Mouse (Mus musculus): ENCODE measurements at regions not wholly inside any gene's neighbourhood (a gene's known extent, or its start where the extent isn't known, plus 50 kb on each side); places are given as distances from the start of the nearest gene placed in this dataset.
A peak's percentile ranks its signal among the peaks of the same experiment; 100 is the strongest.
"Not testable (repeated sequence)": the region's sequence is repeated elsewhere in the genome, so short reads cannot be mapped to it uniquely, and the experiment has no call there.

DNA sequence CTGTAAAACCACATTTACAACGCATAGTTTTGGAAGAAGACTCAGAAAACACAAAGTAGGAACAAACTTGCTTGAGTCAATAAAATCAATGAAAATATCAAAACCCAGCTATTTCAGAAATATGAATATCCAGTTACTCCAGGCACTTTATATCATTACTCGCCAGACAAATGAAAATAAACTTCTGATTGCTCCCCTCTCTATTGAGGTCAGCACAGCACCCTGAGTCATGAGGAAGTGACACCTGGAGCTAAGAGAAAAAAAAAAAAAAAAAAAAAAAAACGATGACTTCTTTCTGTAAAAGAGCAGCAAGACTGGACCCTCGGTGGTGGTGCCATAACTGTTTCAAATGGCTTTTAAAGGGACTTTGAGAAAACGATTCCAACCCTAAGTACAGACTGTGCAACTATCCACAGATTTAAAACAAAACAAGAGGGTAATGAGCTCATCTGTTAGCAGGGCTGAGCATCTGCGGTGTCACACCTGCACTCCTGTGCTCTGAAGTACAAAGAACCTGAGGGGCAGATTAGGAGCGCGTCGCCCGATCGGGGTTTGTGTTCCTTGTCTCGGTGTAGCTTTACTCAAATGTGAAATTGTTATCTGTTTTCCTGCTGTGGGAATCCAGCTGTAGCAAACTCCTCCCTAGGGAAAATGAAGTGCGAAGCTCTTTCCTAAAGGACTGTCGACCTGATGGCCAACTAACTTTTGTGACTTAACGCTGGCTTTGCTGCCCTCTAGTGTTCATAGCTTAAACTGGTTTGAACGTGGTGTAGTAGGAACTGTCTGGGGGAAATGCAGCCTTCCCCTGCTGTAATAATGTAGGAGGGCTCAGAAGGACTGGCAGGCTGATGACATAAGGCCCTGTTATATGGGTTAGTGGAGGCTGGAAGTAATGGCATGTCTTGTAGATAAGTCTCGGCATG is 449.9 kb downstream of the Dad1 start:
- DNase-seq (ENCODE audit: low read depth, low spot score) = peak; percentile 84

DNA sequence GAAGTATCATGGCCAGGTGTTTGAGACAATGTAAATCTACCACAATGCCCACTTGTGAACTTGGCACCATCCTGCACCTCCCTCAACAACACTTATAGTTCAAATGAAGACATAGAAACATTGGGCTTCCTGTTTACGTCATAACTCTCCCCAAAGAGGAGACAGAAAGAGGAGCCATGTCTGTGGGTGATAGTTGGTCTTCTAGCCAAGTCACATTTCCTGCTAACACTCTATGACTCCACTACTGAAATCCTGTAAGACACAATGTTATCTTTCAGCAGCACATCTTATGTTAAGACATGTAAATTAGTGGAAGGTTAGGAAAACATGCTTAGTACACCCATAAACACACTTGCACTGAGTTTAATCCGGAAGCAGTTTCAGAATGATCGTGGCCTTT is 451.4 kb downstream of the Dad1 start:
- DNase-seq (ENCODE audit: low read depth, low spot score) = no peak

DNA sequence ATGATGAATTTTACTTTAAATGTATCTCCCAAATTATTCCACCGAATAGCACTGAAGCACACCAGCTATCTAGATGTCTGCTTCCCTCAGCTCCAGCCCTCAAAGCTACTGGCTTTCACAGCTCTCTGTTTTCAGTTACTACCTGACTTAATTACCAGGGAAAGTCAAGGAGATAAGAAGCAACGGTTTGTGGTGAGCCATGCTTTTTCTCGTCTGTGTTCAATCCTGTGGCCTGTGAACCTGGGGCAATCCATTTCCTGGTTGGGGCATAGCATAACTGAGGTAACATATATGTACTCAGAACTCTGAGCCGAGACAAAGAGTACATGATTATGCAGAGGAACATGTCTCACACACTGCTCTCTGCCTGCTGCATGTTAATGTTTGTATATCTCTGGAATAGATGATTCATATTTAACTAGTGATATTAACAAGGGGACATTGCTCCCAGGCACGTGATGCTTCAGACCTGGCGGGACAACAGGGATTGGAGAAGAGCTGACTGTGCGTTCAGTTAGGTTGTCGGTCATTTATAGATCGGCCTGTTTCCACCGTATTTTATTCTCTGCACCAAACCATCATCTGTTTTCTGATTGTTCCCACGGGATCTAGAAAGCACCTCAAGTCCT is 453.3 kb downstream of the Dad1 start:
- no peak for DNase-seq (ENCODE audit: low read depth, low spot score)

DNA sequence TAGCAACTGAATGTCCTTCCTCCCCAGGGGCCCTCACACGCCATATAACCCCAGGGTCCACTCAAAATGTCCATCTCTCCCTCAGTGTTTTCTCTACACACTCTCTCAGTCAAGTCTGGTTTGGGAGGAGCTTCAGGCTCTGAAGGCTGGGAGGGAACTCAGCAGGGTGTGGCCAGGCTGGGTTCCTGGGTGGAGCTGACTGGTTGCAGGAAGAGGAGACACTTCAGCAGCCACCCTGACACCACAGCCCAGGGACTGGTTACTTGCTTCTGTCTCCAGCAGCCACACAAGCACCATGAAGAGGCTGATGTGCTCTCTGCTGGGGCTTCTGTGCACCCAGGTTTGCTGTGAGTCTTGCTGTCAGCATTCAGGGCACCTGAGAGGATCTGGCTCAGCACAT is 458.7 kb downstream of the Dad1 start:
- not testable (repeated sequence) for DNase-seq (ENCODE audit: low read depth, low spot score)

DNA sequence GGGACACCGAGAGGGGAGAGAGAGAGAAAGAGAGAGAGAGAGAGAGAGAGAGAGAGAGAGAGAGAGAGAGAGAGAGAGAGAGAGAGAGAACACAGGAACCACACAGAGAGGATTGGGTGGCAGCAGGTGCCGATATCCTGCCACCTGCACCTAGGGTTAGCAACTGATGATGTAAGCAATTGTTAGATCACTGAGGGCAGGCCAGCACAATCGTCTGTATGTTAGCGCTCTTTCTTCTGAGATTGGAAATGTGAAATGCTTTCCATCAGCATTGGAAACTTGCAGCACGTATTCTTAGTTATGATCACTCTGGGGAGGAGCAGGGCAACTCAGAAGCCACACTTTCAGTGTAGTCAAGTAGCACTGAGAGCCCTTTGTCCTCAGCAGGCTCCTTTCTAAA is 459.4 kb downstream of the Dad1 start:
- DNase-seq (ENCODE audit: low read depth, low spot score) = no peak

DNA sequence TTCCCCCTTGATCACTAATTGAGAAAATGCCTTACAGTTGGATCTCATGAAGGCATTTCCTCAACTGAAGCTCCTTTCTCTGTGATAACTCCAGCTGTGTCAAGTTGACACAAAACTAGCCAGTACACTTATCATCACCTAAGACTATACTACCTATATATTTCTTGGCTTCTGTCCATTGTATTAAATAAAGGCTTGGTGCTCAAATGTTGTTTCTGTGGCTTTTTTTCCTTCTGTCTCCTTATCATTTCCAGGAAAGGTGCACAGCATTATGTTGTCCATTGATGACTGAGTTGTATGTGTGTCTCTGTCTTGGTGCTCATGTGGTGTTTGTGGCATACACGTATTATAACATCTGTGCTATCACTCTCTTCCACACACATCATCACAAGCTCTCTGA is 461.5 kb downstream of the Dad1 start:
- DNase-seq (ENCODE audit: low read depth, low spot score) = not testable (repeated sequence)

DNA sequence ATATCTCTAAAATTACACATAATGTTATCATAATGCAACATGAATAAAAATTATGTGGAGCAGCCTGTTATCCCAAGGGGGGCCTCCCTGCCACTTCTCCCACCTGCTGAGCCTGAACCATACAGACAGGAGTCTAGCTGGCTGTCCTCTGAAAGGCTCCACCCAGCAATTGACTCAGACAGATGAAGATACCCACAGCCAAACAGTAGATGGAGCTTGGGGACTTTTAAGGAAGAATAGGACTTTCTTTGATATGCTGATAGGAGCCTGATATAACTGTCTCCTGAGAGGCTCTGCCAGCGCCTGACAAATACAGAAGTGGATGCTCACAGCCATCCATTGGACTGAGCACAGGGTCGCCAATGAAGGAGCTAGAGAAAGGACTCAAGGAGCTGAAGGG is 468.4 kb downstream of the Dad1 start:
- DNase-seq (ENCODE audit: low read depth, low spot score) = not testable (repeated sequence)

DNA sequence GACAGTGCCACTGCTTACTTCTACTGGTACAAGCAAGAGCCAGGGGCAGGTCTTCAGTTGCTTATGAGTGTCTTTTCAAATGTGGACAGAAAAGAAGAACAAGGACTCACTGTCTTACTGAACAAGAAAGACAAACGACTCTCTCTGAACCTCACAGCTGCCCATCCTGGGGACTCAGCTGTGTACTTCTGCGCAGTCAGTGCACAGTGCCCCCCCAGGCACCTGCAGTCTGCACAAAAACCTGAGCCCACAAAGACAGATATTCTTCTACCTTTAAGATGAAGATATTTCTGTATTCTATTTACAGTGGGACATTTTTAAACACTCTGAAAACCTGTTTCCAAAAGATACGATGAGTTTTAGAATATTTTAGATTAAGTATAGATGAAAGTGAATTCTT is 476.5 kb downstream of the Dad1 start:
- no peak for DNase-seq (ENCODE audit: low read depth, low spot score)

DNA sequence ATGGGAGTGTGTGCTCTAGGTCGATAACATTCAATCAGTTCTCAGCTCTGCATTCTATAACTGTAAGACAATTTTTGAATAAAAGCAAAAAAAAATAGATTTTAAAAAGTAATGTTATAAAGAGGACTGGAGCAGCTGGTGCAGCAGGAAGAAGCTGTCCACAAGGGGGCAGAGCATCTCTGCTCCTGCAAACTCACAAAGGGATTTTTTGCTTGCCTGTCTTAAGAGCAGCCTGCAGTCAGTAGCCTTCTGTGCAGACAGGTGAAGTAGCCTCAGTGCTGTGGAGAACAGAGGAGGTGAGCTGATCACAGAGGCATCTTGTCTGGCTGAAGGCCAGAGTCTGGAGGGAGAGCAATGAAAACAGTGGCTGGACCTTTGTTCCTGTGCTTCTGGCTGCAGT is 477.2 kb downstream of the Dad1 start:
- peak; percentile 77 for DNase-seq (ENCODE audit: low read depth, low spot score)

DNA sequence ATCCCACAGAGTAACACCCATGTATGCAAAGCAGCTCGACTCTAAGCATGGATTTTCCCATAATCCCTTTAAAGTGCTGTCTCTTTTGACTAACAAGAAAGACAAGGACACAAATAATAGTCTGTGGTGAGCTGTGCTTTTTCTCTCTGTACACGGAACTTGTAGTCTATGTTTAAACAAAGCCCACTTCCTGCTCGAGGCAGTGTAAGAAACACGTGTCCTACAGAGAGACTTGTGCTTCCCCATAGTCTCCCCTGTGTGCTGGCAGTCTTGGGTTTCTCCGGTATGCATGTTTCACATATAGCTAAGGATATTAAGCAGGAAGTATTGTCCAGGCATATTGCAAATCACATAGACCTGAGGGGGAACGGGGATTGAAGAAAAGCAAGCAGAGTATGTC is 487.4 kb downstream of the Dad1 start:
- DNase-seq (ENCODE audit: low read depth, low spot score) = not testable (repeated sequence)

DNA sequence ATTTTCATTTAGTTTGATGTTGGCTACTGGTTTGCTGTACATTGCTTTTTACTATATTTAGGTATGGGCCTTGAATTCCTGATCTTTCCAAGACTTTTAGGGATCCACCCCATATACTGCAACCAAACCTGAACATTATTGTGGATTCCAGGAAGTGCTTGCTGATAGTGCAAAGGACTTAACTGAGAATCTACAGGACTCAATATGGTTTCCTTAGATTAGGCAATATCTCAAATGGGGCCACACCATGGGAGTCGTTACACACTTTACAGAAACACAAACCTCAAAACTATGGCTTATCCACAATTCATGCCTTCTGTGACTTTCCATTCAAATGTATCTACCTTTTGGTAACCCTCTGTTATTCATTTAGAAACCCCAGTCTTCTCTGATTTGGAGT is 488.0 kb downstream of the Dad1 start:
- DNase-seq (ENCODE audit: low read depth, low spot score) = not testable (repeated sequence)

DNA sequence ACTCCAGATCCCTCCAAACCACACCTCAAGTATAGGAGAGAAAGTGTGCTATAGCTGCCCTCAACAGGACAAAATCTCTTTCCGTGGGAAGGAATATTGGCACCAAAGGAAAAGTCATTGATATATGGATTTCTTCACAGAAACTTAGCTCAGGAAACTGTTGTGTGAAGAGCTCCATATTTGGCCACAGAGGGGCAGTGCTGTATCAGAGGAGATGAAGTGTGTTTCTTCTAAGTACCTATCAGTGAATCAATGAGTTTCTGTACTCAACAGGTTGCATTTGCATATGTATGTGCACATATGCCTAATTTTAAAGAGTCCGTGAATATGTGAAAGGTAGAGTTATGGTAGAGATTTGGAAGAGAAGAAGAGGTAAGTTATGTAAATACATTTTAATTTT is 493.3 kb downstream of the Dad1 start:
- not testable (repeated sequence) for DNase-seq (ENCODE audit: low read depth, low spot score)

DNA sequence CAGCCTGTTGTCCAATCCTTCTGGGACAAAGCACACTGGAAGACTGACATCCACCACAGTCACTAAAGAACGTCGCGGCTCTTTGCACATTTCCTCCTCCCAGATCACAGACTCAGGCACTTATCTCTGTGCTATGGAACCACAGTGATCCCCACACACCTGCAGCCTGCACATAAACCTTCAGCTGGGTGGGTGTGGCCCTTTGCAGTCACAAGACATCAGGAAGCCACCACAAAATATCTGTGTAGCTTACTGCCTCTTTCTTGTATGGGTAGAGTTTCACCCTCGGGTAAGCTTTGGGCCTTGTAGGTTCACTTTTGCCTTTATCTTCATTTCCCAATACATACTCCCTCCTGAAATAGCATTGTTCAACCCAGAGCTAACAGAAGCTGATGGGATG is 496.1 kb downstream of the Dad1 start:
- DNase-seq (ENCODE audit: low read depth, low spot score) = not testable (repeated sequence)

DNA sequence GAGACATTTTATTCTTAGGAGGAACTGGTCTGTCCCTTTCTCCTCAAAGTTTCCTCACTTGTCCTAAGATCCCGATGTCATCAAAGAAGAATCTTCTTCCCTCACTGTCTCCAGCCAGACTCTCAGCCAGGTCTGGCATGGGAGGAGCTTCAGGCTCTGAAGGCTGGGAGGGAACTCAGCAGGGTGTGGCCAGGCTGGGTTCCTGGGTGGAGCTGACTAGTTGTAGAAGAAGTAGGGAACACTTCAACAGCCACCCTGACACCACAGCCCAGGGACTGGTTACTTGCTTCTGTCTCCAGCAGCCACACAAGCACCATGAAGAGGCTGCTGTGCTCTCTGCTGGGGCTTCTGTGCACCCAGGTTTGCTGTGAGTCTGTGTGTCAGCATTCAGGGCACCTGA is 496.8 kb downstream of the Dad1 start:
- not testable (repeated sequence) for DNase-seq (ENCODE audit: low read depth, low spot score)

DNA sequence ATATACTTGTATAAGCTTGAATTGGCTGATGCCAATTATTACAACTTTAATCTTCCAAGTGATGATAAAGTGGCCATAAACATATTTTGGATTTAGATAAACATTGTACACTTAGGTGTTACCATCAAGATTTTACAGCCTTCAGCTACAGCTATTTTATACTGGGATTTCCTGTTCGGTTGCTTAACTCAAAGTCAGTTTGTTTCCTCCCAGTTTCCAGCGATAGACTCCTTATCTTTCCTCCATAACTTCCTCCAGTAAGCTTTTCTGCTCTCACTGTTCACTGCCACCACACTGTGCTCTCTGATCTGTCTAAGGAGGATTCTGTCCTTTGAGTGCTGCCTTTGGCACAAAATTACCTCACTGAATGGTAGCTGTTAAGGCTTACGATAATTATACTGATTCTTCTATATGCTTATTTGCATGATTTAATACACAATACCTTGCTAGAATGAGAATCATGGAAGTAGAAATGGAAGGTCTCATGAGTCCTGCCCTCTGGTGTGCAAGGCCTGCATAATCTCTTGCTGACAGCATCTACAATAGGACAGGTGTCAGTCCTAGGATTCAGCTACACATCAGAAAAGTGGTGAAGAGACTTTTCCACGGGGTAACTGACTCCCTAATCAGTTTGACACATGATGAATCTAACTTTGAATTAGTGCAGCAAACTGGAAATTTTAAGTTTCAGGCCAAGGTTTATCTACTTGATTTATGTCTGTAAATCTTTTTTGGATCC is 503.0 kb downstream of the Dad1 start:
- no peak for DNase-seq (ENCODE audit: low read depth, low spot score)

DNA sequence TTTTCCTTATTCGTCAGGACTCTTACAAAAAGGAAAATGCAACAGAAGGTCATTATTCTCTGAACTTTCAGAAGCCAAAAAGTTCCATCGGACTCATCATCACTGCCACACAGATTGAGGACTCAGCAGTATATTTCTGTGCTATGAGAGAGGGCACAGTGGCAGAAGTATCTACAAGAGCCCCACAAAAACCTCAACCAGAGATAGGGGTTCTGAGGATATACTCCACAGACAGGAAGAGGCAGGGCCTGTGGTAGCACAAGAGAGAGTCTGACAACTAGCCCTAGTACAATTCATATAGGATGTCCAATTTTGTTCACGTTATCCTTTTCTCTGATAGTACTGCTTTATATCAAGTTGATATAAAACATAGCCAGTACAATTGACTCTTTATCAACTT is 510.4 kb downstream of the Dad1 start:
- not testable (repeated sequence) for DNase-seq (ENCODE audit: low read depth, low spot score)

DNA sequence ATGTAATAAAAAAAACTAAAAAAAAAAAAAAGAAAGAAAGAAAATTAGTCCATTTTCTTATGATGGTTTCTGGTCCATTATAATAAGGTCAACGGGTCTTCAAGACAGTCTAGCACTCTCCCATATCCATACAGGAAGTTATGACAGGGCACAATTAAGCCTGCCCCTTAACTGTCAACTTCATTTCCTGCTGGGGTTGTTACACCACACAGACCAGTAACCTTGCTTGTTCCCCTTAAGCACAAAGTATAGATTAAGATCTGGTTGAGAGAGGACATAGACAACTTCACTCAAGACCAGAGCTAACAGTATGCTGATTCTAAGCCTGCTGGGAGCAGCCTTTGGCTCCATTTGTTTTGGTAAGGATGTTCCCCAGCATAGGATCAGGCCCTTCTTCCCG is 511.0 kb downstream of the Dad1 start:
- DNase-seq (ENCODE audit: low read depth, low spot score) = not testable (repeated sequence)

DNA sequence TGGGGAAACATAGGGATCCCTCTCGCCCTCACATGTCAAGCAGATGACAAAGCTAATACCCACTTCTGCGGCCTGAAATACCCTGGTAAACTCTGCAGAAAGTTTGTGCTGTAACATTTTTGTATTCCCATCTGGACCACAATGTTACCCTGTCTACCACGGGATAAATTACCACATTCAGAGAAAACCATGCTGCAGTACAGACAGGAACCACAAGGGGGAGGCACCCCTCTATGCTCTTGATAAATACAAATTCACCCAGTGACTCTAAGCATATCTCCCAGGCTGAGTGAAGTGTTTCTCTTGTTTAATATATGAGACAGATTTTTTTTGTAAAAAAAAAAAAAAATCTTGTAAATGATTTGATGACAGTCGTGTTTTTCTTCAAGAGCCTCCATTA is 512.7 kb downstream of the Dad1 start:
- DNase-seq (ENCODE audit: low read depth, low spot score) = peak; percentile 8

DNA sequence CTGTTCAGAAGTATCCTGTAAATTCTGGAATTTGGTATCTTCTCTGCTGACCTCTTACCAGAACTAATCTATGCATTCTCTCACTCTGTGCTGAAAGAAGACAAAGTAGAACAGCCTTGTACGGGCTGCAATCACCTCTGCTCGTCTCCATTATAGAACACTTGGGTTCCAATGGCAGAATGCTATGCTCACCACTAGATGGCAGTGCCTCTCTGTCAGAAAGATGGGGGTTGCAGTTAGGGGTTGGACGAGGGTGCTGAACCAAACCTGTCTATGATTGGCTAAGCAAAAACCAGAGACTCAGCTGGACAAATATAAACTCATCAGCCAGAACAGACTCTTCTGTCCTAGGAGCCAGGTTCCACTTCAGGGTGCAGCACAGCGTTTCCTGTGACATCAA is 515.9 kb downstream of the Dad1 start:
- not testable (repeated sequence) for DNase-seq (ENCODE audit: low read depth, low spot score)

DNA sequence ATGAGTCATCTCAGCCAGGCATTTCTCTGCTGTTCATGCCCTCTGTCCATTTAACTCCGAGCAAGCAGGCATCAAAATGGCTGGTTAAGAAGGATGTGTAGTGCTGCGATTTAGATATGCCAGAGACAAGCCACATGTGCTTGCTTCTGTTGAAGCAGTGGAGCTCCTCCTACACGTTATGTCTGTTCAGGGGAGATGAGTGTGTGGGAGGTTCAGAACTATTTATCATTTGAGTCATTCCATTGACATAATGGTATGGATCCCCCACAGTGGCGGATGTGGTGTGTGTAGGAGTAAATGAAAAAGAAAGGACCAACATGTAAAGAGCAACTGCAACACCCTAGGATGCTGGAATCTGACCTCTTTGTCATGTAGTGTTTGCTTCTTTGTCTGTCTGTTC is 517.6 kb downstream of the Dad1 start:
- peak; percentile 10 for DNase-seq (ENCODE audit: low read depth, low spot score)

DNA sequence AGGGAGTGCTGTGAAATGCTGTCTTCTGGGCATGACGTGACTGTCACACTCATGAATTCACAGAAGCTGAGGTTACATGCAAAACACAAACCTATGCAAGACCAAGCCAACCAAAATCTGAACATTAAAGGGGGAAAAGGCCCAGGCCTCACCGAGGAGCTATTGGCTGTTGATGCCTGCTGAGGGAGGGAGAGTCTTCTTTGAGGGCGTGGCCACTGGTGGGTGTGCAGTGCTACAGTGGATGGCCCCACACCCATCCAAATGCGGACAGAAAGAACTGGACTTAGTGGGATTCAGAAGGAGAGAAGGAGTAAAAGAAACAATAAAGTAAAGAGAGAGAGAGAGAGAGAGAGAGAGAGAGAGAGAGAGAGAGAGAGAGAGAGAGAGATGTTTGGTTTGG is 522.3 kb downstream of the Dad1 start:
- not testable (repeated sequence) for DNase-seq (ENCODE audit: low read depth, low spot score)

DNA sequence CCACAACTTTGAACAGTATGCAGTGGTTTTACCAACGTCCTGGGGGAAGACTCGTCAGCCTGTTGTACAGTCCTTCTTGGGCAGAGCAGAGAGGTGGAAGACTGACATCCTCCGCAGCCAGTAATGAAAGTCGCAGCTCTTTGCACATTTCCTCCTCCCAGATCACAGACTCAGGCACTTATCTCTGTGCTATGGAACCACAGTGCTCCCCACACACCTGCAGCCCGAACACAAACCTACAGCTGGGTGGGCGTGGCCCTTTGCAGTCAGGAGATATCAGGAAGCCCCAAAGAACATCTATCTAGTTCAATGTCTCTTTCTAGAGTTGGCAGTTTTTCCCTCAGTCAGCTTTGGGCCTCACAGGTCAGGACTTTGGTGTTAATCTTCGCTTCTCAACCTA is 524.0 kb downstream of the Dad1 start:
- DNase-seq (ENCODE audit: low read depth, low spot score) = not testable (repeated sequence)
